Mouse (Mus musculus): ENCODE results near the gene Sox15.

Sox15 gene

DNA sequence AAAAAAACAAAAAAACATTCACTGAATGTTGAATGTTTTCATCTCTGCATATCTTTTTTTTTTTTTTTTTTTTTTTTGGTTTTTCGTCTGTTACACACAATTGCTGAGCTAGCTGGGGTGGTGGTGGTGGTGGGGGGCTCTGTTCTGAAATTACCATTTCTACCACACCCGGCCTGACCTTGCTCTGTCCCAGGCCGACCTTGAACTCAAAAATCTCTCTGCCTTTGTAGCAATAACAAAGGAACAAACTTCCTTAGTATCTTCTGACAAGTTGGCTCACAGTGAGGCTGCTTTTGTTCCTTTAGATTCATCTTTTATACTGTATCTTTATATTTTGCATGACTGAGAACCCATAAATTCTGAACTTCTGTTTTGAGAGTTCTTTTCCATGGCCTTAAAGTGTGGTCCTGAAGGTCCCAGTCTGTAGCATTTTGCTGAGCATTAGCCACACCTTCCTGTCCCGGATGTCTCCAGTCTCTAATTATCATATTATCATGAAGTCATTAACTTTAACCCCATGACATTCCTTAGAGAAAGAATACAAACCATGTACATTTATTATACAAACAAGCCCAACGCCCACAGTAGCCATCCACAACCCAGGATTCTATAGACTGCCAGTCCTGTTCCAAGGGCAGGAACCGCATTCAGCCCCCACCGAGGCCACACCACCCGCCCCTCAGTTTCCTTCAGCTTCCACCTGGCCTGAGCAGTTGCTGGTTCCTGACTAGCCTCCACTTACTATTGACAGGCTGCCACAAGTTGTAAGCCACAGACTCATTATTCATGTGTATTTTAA, 48.9 kb downstream of the Sox15 start:
- no peak for DNase-seq

DNA sequence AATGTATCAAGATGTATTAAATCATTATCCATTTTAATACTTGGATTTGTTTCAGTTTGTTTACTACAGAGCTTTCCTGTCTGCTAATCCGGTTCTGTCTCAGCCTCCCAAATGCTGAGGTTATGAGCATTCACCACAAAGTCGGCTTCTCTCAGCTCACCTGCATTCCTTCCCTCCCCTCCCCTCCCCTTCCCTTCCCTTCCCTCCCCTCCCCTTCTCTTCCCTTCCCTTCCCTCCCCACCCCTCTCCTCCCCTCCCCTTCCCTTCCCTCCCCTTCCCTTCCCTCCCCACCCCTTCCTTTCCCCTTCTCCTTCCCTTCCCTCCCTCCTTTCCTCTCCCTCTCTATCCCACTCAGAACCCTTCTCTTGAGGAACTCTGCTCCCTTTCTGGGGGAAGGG, 49.5 kb downstream of the Sox15 start:
- DNase-seq: no peak

Data from kidney, postnatal 36 days (tissue).